Mouse (Mus musculus) ES-E14 (cell line): ENCODE data around the gene 9530053A07Rik.

Experiments
- HCFC1 ChIP-seq: IDR thresholded peaks from 2 replicates; pipeline ENCODE4 v1.6.1; 2012; ENCODE audit warnings: low read length, inconsistent platforms, borderline replicate concordance; ENCODE audit not compliant: insufficient read depth
- MAFK ChIP-seq: IDR thresholded peaks from 2 replicates; pipeline ENCODE4 v1.6.1; 2014; ENCODE audit warnings: mild to moderate bottlenecking, low read depth, low read length, inconsistent platforms; ENCODE audit not compliant: insufficient read depth

DNA sequence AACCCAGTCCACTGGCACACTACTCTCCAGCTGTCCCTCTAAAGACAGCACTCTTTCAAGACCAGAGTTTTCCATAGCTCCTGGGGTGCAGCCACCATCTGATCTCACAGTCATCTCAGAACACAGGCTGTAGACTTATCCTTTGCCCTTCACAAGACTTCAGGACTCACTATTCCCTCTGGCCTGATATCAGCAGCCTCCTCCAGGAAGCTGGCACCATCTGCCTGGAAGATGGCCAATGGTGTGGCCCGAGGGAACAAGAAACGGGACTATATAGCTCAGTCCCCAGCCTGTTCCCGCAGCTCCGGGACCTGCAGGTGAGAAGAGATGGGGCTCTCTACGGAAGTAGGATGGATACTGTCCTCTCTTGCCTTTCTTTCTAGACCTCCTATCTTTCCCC, at the start of gene 9530053A07Rik:
- TF ChIP-seq HCFC1 (no peak), MAFK (no peak)
